Mouse (Mus musculus): Measurements from ENCODE around the gene Bloc1s1.
A peak's percentile ranks its signal among the peaks of the same experiment; 100 is the strongest.

Gene Bloc1s1

DNA sequence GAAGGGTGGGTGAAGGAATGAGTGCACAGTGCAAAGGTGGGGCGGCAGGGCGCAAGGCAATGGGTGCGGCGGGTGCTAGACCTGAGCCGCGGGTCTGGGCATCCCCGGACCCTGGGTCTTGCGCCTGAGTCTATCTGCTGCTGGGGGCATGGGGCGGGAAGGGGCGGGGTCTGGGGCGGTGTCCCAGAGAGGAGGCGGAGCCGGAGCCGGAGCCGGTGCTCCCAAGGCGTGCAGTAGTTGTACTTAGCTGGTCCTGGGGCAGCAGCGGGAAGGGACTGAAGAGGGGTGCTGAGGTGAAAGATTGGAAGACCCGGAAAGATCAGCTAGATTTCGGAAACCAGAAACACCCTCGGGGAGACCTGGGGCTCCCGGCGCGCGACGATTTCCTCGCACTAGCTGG, 9.7 kb upstream of the Bloc1s1 start, which contains the start of gene Itga7:
Gene Itga7 (plus strand): TSS at position 245 of the 400 bp plus-strand sequence.
- DNase-seq (ENCODE audit: low spot score in 2 of 2) = no peak

DNA sequence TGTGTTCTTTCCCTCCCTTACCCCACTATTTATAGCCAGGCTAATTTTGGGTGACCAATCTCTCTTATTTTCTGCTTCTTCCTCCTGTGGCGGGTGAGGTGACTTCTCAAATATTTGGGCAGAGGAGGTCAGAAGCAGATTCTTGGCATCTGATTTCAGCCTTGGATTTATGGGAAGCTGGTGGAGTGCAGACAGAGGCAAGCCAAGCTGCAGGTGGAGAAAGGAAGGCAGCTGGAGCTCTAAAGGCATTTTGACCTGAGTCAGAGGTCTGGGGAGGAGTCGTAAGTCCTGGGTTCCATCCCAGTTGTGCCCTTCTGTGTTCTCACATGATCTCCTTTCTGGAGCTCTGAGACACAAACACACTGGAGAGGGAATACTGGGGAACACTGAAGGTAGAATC, 7.6 kb upstream of the Bloc1s1 start:
- DNase-seq (ENCODE audit: low spot score in 2 of 2) = no peak

DNA sequence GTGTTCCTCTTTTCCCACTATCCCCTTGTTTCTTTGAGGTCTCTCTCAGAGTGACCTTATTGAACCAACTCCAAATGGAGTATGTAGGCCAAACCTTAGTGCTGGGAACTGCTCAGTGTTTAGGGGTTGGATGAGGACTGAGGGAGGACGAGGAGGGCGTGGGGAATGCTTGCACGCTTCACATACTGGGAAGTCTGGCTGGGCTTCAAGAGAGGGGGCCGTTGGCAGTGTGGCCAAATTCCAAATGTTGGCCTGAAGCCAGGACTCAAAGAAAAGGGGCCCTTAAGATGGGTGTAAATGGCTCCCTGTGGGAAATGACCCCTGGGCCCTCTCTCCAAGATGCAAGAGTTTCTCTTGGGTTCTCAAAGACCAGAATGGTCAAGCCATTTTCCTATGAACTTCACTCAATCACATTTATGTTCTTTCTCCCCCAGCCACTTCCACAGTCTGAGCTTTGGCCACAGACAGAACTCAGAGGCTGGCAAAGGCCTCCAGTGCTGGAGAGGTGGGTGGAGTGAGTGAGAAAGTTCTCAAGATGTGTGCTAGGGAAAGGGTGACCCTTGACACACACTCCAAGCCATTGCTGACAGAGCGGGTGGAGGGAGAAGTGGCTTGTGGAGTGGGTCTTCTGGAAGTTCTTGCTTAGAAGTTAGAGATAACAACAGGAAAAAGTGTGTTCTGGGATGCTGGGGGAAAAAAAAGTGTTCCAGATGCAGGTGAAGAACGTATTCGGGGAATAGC, 6.0 kb upstream of the Bloc1s1 start:
- no peak for DNase-seq (ENCODE audit: low spot score in 2 of 2)

GRCm38 (mm10) chr10:128928356-128928755, 4.5 kb upstream of the Bloc1s1 start:
- DNase-seq (ENCODE audit: low spot score in 2 of 2) = no peak

DNA sequence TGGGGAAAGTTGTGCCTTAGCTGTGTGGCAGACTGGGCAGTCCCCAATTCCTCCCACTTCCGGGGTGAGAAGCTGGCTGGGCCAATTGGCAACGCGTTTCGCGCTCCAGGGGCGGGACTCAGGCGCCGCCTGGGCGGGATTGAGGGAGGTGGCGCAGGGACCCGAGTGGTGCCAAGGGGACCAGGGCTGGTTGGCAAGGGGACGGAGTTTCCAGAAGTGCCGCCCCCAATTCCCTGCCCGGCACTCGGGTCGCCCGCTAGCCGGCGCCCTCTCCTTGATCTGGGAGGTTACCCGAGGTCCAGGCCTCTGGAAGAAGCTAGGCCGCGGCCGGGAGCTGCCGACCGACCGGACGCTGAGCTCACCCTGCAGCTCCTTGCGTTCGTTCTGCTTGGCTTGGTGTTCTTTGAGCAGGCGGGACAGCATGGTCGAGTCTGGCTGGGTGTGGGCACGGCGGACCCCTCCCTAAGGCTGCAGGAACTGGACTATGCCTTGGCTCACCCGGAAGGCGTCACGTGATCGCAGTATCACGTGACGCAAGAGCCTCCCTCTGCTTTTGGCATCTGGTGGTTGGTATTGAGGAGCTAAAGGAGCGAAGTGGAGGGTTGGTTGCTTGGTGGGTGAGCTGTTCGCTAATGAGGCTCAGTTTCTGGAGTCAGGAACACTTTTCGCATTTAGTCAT, 683 bp downstream of the Bloc1s1 start:
- DNase-seq (ENCODE audit: low spot score in 2 of 2) = peak; percentile 90 to 94

- DNase-seq (ENCODE audit: low spot score in 2 of 2) = no peak
Observed at GRCm38 (mm10) chr10:128922822-128923012, 1.1 kb downstream of the Bloc1s1 start, which contains the start of gene Rdh5. Gene Rdh5, minus strand, starts transcription at chr10:128922888.

- no peak for DNase-seq (ENCODE audit: low spot score in 2 of 2)
Observed at GRCm38 (mm10) chr10:128921883-128922821, 1.7 kb downstream of the Bloc1s1 start.

DNA sequence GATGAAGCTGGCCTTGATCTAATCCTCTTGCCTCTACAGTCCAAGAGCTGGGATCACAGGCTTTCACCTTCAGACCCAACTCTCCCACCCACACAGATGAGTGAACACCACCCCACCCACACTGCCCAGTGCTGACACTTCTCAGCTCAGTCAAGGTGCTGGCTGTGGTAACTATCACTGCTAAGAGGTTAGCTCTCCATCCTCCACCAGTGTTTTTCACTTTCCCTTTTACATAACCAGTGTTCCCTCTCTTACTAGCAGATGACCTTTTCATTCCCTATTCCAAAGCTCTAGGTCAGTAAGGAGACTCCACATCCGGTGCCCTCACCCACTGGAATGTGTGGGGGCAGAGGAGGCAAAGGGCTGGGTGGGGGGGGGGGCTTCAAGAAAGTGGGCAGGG, 2.6 kb downstream of the Bloc1s1 start:
- no peak for DNase-seq (ENCODE audit: low spot score in 2 of 2)

- no peak for DNase-seq (ENCODE audit: low spot score in 2 of 2)
Observed at GRCm38 (mm10) chr10:128920736-128921161, 3.1 kb downstream of the Bloc1s1 start.

DNA sequence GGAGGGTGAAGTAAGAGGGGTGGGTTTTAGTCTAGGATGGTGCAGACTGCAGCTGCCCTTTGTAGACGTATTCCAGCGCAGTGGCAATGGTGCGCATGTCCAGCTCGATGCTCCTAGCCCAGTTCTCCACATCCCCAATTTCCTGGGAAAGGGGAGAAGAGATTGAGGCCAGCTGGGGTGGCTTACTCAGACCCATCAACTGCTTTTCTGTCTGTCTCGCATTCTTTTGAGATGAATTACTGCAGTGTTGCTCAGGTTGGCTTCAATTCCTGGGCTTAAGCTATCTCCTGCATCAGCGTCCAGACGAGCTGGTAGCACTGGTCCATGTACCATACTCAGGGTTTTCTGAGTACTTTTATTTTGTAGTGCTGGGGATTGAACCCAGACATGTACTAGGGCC, 3.9 kb downstream of the Bloc1s1 start:
- no peak for DNase-seq (ENCODE audit: low spot score in 2 of 2)

DNA sequence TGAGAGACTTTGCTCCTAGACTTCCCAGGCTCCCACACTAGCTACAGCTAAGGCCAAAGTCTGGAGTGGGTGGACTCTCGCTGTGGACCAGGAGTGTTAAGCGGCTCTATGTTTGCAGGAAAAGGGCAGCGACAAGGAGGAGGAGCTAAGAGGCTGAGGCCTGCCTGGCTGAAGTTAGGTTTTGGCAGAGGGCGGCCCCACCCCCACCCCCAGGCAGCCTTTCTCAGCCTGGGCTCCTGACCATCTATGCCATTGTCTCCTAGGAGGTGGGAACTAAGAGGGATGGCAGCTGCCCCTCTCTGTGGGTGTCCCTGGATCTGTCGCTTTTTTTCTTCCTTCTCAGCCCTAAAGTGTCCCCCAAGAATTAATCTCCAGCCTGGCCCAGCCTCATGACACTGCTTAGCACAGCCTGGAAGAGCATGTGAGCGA, 4.6 kb downstream of the Bloc1s1 start:
- no peak for DNase-seq (ENCODE audit: low spot score in 2 of 2)

- no peak for DNase-seq (ENCODE audit: low spot score in 2 of 2)
Observed at GRCm38 (mm10) chr10:128918246-128918645, 5.6 kb downstream of the Bloc1s1 start.

DNA sequence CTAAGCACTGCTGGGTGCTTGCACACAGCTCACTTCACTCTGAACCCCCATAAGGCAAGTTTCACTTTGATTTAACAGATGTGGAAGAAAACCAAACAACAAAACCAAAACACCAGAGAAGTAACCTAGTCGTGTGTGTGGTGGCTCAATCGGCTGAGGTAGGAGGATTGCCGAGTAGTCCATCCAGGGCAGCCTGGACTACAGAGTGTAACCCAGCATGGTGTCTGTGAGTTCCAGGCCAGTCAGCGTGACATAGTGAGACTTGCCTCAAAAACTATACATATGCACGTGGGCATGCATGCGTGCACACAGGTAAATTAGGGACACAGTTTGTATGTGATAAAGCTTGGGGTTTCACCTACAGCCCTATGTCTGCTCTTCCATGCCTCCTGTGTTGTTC, 6.4 kb downstream of the Bloc1s1 start:
- DNase-seq (ENCODE audit: low spot score in 2 of 2) = no peak

DNA sequence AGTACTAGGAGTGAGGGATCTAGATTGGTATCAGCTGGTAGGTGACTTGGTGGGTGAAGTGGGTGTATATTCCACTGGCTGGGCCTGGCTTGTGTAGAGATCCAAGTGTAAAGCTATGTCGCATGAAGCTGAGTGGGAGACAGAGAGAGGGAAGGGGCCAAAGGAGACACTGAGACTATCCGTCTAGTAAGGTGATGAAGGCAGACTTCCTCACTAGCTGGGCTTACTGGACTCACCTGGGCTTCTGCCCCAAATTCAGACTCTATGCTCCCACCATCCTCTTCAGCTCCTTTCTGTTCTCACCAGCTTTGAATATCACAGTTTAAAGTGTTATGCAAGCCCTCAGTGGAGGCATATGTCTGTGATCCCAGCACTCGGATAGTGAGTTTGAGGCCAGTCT, 7.2 kb downstream of the Bloc1s1 start:
- DNase-seq (ENCODE audit: low spot score in 2 of 2) = no peak

DNA sequence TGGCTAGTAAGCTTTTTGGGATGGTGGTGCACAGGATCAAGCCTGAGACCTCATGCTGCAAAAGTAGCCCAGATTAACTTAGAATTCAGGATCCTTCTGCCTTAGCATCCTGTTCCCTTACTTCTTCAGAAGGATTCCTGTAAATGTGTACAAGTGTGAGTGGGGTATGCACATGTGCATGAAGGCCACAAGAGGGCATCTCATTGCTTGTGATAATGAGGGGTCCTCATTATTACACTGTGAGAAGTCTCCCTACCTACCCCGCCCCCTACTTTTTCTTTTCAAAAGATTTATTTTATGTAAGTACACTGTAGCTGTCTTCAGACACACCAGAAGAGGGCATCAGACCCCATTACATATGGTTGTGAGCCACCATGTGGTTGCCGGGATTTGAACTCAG, 8.3 kb downstream of the Bloc1s1 start:
- DNase-seq (ENCODE audit: low spot score in 2 of 2) = no peak

DNA sequence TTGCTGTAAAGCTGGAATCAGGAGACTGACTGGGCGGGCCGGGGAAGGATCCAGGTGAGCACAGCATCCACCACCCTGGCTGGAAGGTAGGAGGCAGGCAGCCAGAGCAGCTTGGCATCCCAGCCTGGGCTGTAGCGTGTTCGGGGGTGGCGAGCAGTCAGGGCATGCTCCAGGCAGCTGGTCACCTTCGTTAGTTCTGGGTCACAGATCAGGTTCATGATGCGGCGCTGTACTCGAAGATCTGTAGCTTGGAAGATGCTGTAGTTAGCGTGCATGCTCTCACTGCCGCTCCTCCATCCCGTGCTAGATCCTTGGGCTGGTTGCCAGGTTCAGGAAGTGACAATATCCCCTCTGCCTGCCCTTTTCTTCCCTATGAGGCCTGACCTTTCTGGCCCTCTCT, 10.1 kb downstream of the Bloc1s1 start:
- no peak for DNase-seq (ENCODE audit: low spot score in 2 of 2)

DNA sequence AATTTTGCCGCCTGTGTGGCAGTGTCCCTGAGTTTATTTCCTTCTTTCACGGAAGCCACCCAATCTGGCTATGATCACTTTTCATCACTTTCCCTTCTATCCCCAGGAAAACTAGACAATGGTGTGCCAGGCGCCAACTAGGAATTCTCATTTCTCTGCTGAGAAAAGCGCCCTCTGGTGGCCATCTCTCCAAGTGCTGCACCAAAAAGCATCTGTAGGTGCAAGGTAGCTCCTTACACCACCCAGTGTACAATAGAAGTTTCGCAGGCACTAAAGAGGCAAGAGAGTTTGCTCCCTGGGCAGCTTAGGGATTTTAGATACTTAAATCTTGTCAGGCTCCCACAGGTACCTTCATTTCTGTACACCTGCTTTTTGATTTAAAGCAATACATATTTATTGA, 10.6 kb downstream of the Bloc1s1 start:
- peak; percentile 70 to 87 for DNase-seq (ENCODE audit: low spot score in 2 of 2)

DNA sequence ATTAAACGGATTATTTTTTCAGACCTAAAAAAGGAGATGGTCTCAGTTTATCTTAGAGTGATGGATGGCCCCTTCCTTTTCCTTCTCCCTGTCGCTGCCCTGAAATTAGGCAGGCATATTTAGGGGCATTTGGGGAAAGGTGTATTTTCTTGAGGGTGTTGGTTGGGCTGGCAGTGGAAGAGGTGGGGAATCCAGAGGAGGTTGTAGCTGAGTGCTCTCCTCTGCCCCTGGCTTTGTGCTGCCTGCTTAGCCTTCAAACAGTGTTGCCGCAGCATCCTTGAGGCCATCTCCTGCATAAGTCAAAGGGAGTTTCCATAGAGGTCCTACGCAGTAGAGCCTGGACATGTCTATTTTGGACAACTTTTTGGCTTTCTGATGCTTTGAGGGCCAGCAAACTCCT, 11.0 kb downstream of the Bloc1s1 start:
- DNase-seq (ENCODE audit: low spot score in 2 of 2) = no peak

GRCm38 (mm10) chr10:128912268-128912667, 11.6 kb downstream of the Bloc1s1 start:
- DNase-seq (ENCODE audit: low spot score in 2 of 2) = no peak

GRCm38 (mm10) chr10:128911430-128911829, 12.4 kb downstream of the Bloc1s1 start:
- DNase-seq (ENCODE audit: low spot score in 2 of 2) = no peak

- DNase-seq (ENCODE audit: low spot score in 2 of 2) = peak in 1 of 2 experiments; percentile 36
Observed at GRCm38 (mm10) chr10:128910066-128910841, 13.6 kb downstream of the Bloc1s1 start.

GRCm38 (mm10) chr10:128909567-128910028, 14.2 kb downstream of the Bloc1s1 start:
- peak in 1 of 2 experiments; percentile 35 for DNase-seq (ENCODE audit: low spot score in 2 of 2)
